Mouse (Mus musculus): ENCODE measurements around the gene Gm49321.
A peak's percentile ranks its signal among the peaks of the same experiment; 100 is the strongest.

The Gm49321 gene

DNA sequence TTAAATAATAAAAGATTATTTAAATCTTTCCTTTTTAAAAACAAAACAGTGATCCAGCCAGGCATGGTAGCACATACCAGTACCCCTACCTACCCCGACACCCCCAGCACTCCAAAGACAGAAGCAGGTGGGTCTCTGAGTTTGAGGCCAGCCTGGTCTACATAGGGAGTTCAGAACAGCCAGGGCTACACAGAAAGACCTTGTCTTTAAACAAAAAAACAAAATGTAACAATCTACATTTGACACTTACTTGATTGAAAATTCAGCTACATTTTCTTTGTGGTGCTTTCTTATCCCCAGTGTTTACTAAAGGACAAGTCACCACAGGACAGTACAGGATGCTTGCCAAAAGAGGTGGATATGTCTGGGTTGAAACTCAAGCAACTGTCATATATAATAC lies at the start of gene Gm49321:
Gene Gm49321, plus strand, starts transcription at position 301 of the 400 bp plus-strand sequence.
- DNase-seq: no peak

DNA sequence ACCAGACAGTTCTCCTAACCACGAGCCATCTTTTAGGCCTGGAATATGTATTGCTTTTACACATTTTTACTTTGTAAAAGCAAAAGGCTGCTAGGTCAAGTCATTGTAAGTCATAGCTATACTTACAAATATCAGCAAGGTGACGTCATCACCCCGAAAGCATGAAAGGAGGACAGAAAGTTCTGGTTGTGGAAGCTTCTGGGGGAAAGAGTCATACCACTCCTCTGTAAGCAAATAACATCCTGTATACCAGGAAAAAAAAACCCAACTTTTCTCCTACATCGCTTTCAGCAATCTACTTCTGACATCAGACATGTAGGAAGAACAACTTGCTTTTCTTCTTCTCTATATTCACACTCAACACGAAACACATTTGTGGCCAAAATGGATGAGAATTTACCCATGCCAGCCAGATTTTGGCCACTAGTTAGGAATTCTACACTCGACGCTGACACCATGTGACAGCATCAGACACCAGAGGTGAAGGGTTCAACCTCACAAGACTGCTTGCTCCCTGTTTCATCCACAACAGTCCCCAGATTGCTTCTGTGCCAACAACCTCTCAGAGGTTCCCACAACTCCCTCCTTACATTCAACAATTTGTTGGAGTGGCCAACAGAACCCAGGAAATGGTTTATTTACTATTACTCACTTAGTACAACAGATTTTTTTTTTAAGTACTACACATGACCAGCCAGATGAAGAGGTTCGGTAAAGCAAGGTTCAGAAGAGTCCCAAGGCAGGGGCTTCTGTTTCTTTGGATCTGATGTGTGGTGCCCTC lies 49.3 kb upstream of the Gm49321 start:
- no peak for DNase-seq

DNA sequence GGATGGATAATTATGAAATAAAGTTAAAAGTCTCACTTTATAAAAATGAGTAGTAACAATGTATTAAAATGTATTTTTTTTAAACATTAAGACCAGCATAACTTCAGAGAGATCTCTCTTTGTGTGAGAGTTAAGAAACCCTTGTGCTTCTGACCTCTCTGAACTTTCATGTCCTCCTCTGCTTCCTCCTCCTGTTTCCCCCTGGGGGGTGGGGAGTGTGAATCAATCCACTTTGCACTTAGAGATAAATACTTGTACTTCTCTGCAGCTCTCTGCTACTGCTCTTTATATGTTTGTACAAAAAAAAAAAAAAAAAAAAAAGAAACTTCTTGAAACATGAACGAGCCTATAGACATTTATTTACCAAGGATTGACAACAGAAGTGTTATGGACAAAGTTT lies 47.9 kb upstream of the Gm49321 start:
- no peak for DNase-seq

DNA sequence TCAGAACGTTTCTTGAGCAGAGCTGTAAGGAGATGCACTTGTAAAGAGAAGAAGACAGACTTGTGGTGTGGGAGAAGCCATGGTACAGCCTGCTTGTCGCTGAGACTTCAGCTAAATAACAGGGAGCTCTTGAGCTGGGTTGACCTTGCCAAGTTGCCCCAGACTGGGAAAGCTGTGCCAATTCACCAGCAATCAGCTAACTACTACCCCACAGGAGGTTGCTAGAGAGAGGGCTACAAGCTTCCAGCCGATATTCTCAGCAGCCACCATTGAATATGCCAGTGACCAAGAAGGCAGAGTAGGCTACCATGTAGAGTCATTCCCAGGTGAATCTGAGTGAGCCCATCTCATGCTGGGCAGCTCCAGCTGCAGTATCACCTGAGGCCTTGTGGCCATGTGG lies 47.4 kb upstream of the Gm49321 start:
- no peak for DNase-seq

GRCm38 (mm10) chr12:73892616-73893015 lies 44.8 kb upstream of the Gm49321 start:
- no peak for DNase-seq

GRCm38 (mm10) chr12:73894838-73895237 lies 42.6 kb upstream of the Gm49321 start:
- no peak for DNase-seq

DNA sequence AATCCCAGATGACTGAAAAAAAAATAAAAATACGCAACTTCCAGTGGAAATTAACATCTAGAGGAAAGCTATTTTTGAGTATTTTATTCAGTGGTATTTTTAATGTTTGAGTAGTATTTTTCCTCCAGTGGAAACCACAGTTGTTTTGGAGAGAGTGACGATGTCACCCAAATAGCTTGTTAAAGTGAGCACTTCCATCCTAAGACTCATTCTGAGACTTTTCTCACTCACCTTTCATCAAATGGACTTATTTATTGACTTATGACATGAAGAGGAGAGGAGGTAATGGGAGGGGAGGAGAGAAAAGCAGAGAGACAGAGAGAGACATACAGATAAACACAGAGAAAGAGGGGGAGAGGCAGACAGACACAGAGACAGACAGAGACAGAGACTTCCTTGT lies 41.8 kb upstream of the Gm49321 start:
- DNase-seq: no peak

GRCm38 (mm10) chr12:73896471-73896870 lies 41.0 kb upstream of the Gm49321 start:
- DNase-seq: no peak

GRCm38 (mm10) chr12:73898281-73898680 lies 39.2 kb upstream of the Gm49321 start:
- no peak for DNase-seq

GRCm38 (mm10) chr12:73904133-73904934 lies 33.1 kb upstream of the Gm49321 start:
- DNase-seq: no peak

- no peak for DNase-seq
These were observed 32.4 kb upstream of the Gm49321 start for GRCm38 (mm10) chr12:73905041-73905440.

- DNase-seq: no peak
These were observed 31.9 kb upstream of the Gm49321 start for GRCm38 (mm10) chr12:73905555-73905954.

GRCm38 (mm10) chr12:73907079-73907672 lies 30.3 kb upstream of the Gm49321 start:
- DNase-seq: no peak

GRCm38 (mm10) chr12:73907673-73908150 lies 29.7 kb upstream of the Gm49321 start:
- peak; percentile 96 for DNase-seq

DNA sequence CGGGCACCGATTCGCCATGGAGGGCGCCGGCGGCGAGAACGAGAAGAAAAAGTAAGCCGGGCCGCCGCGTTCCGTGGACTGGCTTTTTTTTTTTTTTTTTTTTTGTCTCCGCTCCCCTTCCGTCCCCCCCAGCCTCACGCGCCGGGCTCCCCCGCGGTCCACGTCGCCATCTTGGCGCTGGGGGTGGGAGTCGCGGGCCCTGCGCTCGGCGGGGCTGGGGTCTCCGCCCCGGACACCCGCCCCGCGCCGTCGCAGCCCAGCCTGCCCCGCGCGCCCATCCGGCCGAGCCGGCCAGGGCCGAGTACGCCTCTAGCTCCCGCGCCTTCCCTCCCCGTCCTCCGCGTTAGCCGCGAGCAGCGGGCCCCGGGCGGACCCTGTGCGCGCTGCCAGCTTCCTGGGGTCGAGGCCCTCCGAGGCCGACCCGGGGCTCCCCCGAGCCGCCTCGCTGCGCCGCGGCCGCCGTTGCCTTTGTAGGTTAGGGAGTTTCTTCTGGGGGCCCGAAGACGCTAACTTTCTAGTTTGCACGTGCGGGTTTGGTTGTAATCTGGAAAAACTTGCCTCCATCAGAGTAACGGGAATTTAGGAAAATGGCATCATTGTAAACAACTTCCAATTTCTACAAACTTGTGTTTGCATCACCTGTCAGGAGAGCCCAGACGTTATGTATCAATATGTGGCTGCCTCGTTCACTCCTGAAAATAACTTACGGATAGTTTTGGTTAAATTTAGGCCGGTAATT lies 29.0 kb upstream of the Gm49321 start:
- DNase-seq: peak; percentile 51

- no peak for DNase-seq
These were observed 28.4 kb upstream of the Gm49321 start for GRCm38 (mm10) chr12:73909013-73909575.

DNA sequence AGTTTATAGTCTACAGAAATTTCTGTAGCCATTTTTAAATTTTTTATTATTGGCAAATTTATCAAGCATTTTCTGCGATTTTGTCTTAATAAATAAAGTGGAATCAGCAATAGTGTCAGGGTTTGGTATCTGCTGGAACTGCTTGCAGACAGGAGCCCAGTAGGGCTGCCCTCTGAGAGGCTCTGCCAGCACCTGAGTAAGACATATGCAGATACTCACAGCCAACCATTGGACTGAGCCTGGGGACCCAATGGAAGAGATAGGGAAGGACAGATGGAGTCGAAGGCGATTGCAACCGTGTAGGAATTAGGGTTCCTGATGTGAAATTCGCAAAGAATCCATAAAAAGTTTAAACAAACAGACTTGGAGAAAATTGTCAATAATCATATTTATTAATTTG lies 19.0 kb upstream of the Gm49321 start:
- no peak for DNase-seq

DNA sequence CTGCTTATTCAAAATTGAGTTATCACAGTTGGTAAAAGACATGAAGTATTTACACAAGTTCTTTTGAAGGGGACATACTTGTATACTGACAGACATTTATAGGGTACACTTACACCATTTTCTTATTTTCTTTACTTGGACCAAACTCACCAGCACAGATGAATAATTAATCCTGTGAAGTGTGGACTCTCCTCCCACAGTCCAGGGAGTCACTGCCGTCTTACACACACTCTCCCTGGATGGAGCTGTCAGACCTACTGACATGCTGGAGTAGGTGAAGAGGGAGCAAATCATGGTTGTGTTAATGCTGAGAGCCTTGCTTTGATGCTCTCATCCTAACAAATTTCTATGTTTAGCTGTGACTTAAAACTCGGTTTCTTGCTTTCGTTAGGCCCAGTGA lies 7.2 kb upstream of the Gm49321 start:
- DNase-seq: no peak

DNA sequence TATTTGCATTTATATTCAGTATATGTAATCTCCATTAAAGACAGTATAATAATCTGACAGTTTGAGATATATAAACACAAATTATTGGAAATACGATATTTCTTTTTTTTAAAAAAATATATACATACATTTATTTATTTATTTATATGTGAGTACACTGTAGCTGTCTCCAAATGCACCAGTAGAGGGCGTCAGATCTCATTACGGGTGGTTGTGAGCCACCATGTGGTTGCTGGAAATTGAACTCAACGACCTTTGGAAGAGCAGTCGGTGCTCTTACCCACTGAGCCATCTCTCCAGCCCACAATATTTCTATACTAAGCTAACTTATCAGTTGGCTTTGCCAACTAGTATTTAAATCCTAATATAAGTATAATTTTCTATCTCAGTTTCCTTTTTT lies 6.2 kb upstream of the Gm49321 start:
- DNase-seq: peak; percentile 40

- DNase-seq: no peak
These were observed 2.9 kb upstream of the Gm49321 start for GRCm38 (mm10) chr12:73934528-73934927.

GRCm38 (mm10) chr12:73939542-73939941 lies 2.1 kb downstream of the Gm49321 start:
- no peak for DNase-seq

- no peak for DNase-seq
These were observed 11.0 kb downstream of the Gm49321 start for GRCm38 (mm10) chr12:73948415-73948814.
